Mouse (Mus musculus) urinary bladder, postnatal 4 days (tissue): ENCODE data around the gene Robo1.

ENCODE experiments used
- DNase-seq, 2 experiments: peaks; one replicate each; pipeline ENCODE4 v3.0.0; 2021 to 2022; ENCODE audit warnings: low spot score in 2 of 2

Gene Robo1

DNA sequence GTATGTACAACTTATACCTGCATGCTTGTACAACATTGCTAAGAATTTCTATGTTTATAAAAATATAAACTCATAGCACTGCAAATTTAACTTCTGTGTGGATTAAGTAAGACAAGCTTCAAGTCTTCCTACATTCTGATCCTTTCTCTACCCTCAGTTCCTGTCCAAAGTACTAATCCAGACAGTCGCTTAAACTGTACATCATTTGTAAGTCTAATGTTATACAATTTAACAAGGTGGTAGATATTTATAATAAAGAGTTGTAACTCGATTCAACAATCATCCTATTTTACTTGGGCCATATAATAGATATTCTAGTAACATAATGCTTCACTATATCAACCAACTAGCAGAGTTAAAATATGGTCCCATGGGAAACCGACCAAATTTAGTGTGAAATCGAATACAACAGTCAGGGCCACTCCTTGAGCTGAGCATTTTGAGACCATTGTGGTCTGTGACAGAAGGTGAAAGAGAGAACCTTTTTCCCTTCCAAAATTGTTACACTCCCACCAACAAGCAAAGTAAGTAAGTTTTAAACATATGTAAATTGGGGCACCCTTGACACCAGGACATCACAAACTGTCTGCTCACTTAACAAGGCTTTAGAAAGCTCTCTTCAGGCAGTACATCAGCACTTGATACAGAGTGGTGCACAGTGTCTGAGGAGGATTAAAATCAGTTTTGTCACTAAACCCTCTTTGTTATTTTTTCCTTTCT, 295.5 kb downstream of the Robo1 start:
- DNase-seq: no peak

DNA sequence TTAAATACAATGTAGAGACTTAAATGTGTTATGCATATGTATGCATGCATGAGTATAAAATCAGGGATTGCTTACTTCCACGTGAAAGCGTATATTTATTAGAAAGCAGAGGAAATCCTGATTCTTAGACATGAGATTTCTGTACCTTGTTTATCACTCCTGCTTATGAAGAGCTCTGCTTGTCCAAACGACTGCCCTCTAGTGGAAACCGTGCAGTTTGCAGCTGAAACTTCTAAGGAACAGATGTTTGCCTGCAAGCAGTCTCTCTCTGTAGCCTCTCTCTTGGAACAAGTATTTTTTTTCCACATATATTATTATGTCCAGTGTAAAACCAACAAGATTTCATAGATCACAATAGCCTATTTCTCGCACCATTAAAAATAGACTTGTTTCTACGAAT, 297.0 kb downstream of the Robo1 start:
- peak; percentile 24 to 75 for DNase-seq

DNA sequence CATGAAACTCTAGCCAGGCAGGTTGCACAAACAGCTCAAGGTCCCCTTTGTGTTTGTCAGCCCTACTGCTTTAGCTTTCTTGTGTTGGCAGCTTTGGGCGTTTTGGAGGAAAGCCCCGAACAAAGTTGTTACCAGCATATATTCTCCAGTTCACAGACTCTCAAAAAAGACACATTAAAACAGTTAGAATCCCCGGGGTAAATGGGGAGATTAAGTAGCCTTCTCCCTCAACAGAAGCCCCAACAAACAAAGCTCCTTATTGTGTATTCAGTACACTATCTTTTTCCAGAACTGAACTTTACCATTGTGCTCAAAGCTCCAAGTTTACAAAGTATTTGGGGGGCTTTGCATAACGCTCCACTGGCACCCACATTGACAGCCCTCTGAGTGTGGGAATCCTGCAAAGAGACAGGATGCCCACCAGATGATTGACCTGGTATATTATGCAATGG, 302.6 kb downstream of the Robo1 start:
- no peak for DNase-seq

DNA sequence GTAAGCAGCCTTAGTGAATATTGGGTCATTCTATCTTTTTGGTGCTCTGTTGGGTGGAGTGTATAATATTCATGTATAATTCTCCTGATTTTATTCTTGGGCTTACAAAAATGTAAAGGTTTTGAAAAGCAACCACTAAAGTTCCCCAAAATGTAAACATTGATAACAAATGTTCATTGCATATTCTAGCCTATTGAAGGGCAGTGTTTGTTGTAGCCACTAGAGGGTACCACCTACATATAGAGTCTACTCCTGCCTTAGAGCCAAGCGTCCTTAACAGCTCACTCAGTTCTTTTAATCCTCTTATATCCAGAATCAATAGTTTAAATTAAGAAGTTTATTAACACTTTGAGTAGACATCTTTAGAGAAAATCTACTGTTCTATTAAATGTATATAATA, 306.8 kb downstream of the Robo1 start:
- DNase-seq: no peak

DNA sequence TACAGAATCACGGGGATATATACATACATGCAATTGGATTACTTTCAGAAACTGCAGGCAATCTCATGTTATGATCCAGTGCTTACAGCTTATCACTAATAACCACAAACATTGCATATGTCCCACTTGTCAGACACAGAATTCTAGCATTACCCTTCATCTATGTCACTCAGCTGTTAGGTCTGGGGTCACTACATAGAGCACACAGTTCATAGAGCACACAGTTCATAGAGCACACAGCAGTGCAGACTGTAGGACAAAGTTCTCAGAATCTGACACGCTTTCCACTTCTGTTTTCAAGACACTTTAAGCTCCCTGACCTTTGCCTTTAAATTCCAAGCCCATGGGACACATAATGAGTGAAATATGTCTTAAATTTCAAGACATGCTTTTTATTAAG, 307.3 kb downstream of the Robo1 start:
- DNase-seq: no peak

DNA sequence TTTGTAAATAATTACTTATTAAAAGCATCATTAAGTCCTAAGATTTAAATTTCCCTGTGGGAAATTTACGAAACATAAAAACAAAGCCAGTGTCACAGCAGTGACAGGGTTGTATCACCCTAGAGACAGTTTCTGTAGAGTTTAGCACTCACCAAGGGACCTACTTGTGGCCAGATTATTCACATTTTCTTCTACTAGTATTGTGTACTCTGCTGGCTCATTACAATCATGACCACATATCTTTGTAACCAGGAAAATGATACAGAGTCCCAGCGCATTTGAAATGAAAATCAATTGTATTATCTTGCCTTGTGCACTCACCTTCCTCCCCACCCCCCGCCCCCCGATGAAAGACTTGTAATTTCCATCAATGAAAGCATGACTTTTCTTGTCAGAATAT, 314.3 kb downstream of the Robo1 start:
- DNase-seq: no peak

DNA sequence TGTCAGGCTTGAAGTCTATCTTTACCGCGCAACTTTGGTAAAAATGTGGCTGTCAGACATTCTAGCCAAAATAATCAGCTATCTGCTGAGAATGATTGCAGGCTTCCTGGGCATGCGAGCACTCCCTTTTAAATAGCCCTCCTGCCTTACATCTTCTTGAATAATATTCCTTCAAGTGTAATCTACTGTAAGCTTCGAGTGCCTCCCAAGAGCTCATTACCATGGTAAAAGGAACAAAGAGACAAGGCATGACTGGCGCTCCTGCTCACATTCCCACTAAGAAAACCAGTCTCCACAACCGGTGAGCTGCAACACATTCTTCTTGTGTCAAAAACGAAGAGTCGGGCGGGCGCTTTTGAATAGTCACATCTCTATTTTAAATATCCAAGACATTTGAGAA, 314.8 kb downstream of the Robo1 start:
- no peak for DNase-seq

DNA sequence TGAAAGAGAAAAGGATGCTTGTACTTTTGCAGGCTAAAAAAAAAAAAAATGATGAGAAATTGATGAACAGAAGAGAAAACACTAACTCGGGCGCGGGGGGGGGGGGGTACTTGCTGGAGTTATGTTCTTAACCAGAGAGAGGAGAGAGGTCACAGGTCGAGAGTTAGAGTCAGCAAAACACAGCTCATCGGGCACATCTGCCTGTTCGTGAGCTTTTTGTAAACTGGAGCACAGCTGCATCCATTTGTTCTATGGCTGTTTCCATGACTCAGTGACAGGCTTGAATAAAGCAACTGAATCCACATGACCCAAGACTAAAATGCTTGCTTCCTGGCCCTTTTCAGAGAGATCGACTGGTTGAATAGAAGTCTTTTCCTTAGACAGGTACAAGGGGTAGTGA, 325.7 kb downstream of the Robo1 start:
- DNase-seq: no peak

DNA sequence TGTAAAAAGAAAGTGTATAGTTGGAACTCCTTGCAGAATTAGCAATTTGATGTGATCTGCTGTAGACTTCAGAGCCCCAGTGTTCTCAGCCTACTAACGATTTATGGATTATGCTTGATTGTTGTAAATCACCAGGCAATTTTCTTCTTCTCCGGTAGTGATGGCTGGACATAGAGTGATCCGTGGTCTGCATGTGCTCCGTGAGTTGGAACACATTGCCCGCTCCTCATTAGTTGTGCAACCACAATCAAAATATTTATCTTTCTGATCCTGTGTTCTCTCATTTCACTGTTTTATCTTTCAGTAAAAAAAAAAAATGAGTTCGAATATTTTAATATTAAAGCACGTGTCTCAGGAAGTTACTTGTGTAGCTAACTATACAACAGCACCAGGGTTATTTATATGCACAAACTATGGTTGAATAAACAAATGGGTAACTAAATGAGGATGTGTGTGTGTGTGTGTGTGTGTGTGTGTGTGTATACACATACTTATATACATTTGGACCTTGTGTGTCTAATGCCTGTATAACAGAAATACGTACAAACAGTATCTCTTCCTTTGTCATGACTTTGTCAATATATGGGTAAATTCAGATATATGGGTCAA, 331.3 kb downstream of the Robo1 start:
- no peak for DNase-seq

DNA sequence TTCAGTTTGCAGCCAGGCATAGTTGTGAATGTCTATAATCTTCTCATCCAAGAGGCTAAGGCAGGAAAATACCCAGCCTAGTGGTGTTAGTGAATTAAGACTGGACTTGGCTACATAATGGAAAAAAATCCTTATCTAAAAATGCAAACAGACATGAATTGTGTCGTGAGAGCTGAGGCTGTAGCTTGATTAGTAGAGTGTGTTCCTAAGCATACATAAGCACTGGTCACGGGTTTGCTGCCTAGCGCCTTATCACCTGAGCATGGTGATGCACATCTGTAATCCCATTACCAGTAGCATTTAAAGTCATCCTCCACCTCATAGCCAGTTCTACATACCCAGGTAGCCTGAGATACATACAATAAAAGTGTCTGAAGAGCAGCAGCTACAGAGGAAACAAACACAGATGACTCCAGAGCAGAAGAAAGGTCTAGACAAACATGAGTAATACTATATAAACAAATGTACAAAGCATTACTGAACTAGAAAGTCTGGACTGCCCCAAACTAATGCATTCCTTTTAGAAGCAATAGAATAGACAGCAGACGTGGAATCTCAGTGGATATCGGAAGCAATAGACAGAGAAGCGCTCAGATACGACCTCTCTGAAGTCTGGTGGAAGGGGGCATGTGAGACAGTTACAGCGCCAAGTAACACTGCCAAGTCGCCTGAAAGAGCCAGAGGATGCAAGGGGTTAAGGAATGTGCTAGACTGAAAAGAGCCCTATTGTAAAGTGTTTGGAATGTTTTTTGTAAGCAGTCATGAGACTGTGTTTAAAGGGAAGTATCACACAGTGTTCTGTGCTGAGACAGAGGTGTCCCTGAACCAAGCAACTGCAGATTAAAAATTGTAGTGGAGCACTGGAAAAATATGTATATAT, 333.1 kb downstream of the Robo1 start:
- DNase-seq: no peak

DNA sequence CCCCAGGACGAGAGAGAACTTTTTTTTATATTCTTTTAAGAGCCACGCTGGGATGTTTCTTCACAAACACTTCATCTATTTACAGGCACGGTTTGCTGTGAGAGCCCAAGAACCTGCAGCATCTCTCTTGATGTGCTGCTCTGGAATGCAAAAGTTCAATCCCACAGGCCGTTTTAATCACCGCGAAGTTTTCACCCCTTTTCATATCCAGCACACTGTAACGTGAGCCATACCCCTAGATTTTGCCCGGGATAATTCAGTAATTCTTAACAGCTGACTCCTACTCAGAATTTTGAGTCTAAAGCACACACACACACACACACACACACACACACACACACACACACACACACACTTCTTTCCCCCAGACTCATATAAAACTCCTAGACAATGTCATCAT, 337.8 kb downstream of the Robo1 start:
- DNase-seq: no peak

DNA sequence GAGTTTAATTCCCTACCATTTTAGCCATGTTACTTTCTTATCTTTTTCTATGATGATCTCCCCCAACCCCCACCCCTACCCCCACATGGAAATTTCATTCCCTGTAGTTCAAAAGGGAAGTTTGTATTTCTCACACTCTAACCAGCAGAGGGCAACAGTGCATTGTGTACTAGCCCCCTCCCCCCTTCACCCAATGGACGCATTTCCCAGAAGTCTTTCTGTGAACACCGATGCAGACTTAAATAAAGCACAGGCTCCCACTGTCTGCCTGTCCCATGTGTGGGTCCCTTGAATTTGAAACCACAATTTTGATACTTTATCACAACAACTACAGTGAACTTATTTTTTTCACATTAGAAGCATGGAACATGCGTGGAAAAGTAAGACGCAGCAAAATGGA, 341.2 kb downstream of the Robo1 start:
- no peak for DNase-seq

DNA sequence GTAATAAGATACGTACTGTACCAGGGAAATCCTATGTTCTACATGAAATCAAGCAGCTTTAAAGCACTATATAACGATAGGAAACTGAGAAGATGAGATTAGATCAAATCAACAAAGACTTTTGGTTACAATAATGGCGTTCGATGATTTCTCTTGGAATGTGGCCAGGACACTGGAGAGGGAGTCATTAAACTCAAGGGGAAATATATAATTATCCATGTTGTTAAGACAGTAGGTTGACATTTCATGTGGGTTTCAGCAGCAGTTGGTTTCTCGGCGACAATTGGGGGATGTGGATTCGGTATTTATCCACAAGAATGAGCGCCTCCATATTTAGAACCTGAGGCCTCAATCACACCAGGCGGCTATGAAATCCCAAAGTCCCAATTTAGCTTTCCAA, 347.3 kb downstream of the Robo1 start:
- DNase-seq: no peak

DNA sequence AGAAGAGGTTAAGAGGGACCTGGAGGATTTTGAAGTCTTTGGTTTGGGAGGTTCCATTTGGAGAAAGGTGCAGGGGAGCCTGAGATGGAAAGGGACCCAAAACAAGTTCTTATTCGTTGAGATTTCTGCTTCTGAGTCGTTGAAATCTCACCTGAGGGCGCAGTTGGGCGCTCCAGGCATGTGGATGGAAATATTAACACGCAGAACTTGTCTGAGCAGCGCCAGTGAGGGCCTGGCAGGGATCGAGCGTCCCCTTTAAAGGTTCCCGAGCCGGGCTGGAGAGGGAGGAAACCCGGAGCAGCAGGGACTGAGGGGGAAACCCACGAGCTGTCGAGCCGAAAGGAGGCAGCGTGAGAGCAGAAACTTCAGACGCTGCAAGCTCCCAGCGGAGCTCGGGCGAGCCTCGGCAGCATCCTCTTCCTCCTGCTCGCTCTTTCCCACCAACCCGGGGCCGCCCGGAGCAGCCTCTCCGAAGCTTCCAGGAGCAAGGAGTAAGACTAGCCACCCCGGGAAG, 354.8 kb downstream of the Robo1 start:
- peak; percentile 76 for DNase-seq

DNA sequence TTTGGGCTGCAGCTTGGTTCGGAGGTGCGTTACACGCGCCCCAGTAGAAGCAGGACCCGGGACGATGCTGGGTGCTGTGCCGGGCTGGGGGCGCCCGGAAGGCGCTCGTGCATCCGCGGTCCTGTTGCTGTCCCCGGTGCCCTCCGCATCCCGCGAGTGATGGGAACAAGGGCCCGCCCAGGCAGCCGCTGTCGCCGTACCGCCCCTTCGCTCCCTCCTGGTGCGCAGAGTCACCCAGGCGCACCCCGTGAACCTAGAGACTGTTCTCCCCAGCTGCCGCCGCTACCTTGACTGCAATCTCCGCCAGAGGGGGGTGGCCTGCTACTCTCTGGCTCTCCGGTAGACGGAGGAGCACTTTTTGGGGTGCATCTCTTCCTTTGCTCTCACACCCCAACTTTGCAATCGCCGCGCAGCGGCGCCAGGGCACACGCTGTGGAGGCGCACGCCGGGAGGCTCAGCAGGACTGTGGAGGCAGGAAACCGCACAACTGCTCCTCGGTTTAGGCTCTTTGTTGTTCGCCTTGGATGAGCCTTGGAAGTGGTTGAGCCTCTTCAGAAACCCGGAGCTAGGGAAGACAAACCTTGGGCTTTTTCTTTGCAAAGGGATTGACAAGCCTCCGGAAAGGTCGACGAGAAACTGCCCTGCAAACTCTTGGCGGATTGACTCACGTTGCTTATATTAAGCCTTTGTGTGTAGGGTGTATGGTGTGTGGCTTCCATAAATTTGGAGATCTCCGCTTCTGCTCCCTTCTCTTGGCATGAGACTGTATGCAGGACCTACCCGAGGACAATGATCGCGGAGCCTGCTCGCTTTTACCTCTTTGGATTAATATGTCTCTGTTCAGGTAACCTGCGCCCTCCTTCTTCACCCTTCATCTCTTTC, 355.5 kb downstream of the Robo1 start:
- DNase-seq: peak; percentile 43 to 64

DNA sequence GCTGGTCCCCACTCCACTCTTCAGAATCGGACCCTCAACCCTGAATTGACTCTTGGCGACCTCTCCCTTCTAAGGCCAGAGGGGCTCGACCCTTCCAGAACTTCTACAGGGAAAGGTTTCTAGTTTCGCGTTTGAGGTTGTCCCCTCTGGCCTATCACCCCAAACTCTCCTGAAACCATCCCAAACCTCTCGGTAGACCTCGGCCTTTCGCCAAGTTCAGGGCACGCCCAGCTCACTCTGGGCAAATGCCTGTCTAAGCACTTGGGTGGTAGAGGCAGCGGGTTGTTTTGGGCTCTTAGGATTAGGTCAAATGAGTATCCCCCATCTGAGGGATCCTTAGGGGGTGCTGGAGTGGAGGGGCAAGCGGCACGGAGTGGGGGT, 356.1 kb downstream of the Robo1 start:
- no peak for DNase-seq

DNA sequence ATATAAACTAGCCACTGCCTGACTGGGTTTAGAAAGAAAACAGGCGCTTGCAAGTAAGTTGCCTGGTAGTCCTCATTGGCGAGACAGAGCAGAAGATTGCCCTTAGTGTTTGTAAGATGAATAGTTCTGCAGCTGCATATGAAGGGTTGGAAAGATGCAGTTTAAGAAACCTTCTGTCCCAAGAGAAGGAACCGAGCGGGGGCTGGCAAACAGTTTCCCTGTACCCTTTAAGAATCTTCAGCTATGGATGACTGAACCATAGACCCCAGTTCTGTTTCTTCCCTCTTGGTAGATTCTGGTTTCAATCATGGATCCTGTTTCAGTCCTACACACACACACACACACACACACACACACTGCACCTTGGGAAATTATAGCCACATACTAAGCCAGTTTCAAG, 356.7 kb downstream of the Robo1 start:
- DNase-seq: no peak

DNA sequence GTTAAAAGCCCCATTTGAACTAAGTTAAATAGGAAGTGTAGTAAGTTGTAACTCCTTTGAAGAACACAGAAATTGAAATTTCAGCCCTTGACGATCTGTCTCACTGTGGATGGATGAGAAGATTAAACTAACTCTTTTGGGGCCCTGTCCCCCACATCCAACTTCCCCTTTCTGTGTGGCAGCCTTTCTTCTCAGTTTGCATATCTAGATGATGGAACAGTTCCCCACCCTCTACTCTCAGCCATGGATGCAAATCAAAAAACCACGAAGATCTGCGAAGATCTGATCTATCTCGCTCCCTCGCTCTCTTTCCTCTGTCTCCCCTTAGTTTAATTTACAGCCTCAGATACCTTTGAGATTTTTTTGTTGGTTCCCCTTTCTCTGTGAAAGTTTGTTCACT, 357.3 kb downstream of the Robo1 start:
- DNase-seq: no peak

DNA sequence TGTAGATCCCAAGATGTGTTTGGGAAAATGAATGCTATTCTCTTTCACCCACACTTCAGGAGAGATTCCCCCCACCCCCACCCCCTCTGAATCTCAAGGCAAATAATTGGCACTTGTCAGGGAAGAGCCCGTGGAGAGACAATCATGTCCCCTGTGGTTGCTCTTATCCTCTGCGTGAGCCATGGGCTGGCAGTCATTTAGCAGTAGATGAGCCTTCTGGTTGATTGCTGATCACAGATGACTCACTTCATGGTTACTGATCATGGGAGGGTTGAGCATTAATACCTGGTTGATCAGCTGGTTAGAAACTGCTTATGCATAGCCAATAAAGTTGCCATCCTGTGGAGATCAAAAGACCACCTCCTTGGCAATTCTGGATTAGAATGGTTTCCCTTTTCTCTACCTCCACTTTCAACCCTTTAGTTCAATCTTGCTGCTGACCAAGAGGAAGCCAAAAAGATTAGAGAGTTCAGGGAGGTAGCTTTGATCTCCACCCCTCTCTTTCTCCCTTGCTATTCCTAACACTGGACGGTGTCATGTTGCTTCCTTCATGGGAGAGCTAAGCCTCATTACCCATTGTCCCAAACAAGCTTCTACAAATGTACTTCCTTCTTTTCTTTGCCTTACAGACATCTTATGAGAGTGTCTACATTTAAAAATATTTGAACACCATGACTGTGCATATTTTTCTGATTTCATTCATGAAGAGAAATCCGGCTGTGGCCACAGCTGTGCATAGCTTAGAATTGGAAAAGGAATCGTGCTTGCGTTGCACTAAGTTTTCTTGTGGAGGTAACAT, 362.3 kb downstream of the Robo1 start:
- DNase-seq: no peak

DNA sequence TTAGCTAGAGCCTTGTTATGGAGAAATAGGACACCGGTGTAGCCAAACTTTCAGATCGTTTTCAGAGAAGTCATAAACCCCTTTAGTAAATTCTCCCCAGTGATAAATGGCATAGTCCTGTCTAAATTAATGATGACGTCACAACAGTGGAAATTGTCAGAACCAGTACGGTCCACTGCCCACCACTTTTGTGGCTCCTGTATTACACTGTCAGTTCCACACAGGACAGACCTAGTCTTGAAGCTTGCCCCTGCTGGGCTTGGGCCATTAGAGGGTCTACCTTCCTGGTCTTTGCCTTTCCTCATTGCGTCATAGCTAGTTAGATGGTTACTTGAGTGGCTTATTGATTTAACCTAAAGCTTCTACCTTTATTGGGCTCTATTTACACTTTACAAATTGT, 369.1 kb downstream of the Robo1 start:
- DNase-seq: no peak

DNA sequence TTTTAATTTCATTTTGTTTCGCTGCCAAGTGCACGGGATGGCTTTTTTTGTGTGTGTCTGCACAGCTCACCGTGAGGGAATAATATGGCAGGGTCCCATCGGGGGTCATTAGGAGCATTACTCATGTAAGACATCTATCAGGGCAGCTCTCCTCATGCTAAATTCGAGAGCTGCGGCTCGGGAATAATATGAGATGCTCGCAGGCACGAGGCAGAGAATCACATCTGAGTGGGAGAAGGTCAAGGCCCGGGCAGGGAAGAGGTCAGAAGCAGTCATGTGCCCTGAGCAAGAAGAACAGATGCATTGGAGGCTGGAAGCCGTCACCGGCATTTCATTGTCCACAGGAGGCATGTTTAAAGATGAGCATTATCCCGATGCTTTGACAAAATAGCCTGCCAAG, 370.3 kb downstream of the Robo1 start:
- no peak for DNase-seq
